Mouse (Mus musculus) megakaryocyte, embryonic 14.5 days (primary cell): ENCODE measurements around the gene Adamts2.

Experiments used
- FLI1 ChIP-seq: IDR thresholded peaks from 2 replicates; pipeline ENCODE4 v1.6.1; 2012; ENCODE audit warnings: low read length, inconsistent platforms, mixed read lengths
- GATA1 ChIP-seq: IDR thresholded peaks from 3 replicates; pipeline ENCODE4 v1.6.1; 2012; ENCODE audit warnings: mixed read lengths, low read length, inconsistent platforms, borderline replicate concordance

- TF ChIP-seq GATA1 (no peak), FLI1 (no peak)
Observed at GRCm38 (mm10) chr11:50632270-50632669, 30.4 kb downstream of the Adamts2 start.
